Mouse (Mus musculus): ENCODE data around the gene Ubxn11.

DNA sequence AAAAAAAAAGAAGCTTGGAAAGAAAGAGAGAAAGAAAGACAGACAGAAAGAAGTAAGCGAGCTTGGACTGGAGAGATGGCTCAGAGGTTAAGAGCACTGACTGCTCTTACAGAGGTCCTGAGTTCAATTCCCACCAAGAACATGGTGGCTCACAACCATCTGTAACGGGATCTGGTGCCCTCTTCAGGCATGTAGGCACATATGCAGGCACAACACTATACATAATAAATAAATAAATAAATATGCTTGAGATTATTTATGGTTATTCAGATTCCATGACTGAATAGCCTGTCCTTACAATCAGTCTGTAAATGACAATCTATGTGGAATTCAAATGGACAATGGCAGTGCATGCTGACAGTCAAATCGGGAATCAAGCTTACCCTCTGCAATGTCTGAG lies 64.5 kb downstream of the Ubxn11 start:
- TF ChIP-seq CTCF (IDR thresholded peaks at IDR 0.05; ENCODE audit: borderline replicate concordance, extremely low read depth, insufficient read depth, insufficient read length) = no peak
- no peak for TF ChIP-seq POLR2A (IDR thresholded peaks at IDR 0.05; ENCODE audit: borderline replicate concordance, extremely low read depth, insufficient read depth, insufficient read length, poor library complexity, severe bottlenecking)
